In genomic region chr4:46521457-46521856, GRCm38 (mm10) we compare ENCODE assay signal across 24 mouse cellular contexts. TPM values are rescaled to one million over a fixed set of nuclear protein-coding genes. Genes with fewer than 3 reads are reported as not detected.
A peak's percentile ranks its signal among the peaks of the same experiment; 100 is the strongest.
DNase-seq lines count a peak whose midpoint lies in the region; ATAC-seq and TF ChIP-seq lines count a peak whose summit lies in the region.
"Had no signal": no experiment of that assay in that cellular context is flagged by ENCODE, and none has a peak within 500 bp of the region (broad histone marks: within the 10 kb centered on the region; RNA-seq: fewer than 3 reads in every experiment).

No protein-coding gene starts in this region.

- intact Hi-C loops in heart, postnatal 14 days (cut with DNase I), result no loop called here

- TF ChIP-seq POLR2A in lung, adult 2 months (IDR thresholded peaks at IDR 0.05; ENCODE audit: borderline replicate concordance, extremely low read depth, low read depth, low read length), result no peak

- H3K36me3 ChIP-seq in lung, embryonic 14.5 days (ENCODE audit: insufficient read depth), result no peaks in the 10 kb centered on the region
- H3K36me3 ChIP-seq in lung, postnatal 0 days (ENCODE audit: insufficient read depth, low read length), result no peaks in the 10 kb centered on the region
- H3K36me3 ChIP-seq in forebrain, postnatal 0 days (ENCODE audit: insufficient read depth), result no peaks in the 10 kb centered on the region
- H3K36me3 ChIP-seq: forebrain, embryonic 10.5 days; heart, embryonic 13.5 days had no signal

- no peak overlapping the region for H3K9ac ChIP-seq in lung, embryonic 14.5 days
- no peak overlapping the region for H3K9ac ChIP-seq in lung, postnatal 0 days (replicated peaks; ENCODE audit: low read depth)
- H3K9ac ChIP-seq in forebrain, postnatal 0 days, result no peak overlapping the region
- H3K9ac ChIP-seq: forebrain, embryonic 13.5 days; heart, embryonic 13.5 days; hindbrain, embryonic 14.5 days had no signal

- no peak for TF ChIP-seq CTCF in lung, embryonic 14.5 days (IDR thresholded peaks at IDR 0.05; ENCODE audit: low read depth)
- no peak for TF ChIP-seq CTCF in lung, postnatal 0 days (IDR thresholded peaks at IDR 0.05)
- no peak for TF ChIP-seq CTCF in lung, adult 2 months (IDR thresholded peaks at IDR 0.05; ENCODE audit: insufficient read depth, low read length)
- no peak for TF ChIP-seq CTCF in forebrain, postnatal 0 days (IDR thresholded peaks at IDR 0.05; ENCODE audit: low read depth)

- DNase-seq in heart, adult 11 months, result peak; percentile 25
- DNase-seq in heart, postnatal 14 days, result no peak
- DNase-seq in lung, embryonic 14.5 days, result peak; percentile 31
- no peak for DNase-seq in lung, postnatal 14 days
- DNase-seq in lung, postnatal 0 days (ENCODE audit: low spot score), result peak; percentile 37
- no peak for DNase-seq in lung, adult 2 months
- no peak for DNase-seq in forebrain, postnatal 0 days
- DNase-seq: adrenal gland, postnatal 10 days; adrenal gland, postnatal 36 days; B cell, adult 2 months; cerebellum, adult 18-20 months; cerebellum, adult 9-10 months; cerebellum, postnatal 14 days; gastrocnemius, postnatal 36 days; heart, postnatal 4 days had no signal

- WGBS in lung, embryonic 14.5 days, result 54% methylated on average over 10 of the region's 10 CpGs
- 45% methylated on average over 10 of the region's 10 CpGs for WGBS in lung, postnatal 0 days
- WGBS in lung, adult 2 months, result 60% methylated on average over 10 of the region's 10 CpGs
- 79% methylated on average over 10 of the region's 10 CpGs for WGBS in forebrain, postnatal 0 days

- no peak for ATAC-seq in lung, embryonic 14.5 days (ENCODE audit: insufficient read depth)
- ATAC-seq in lung, postnatal 0 days, result peak; percentile 40
- ATAC-seq in forebrain, postnatal 0 days, result no peak
- ATAC-seq: forebrain, embryonic 13.5 days; forebrain, embryonic 16.5 days; hindbrain, postnatal 0 days; inflammation-experienced regulatory T-cells, adult 6 months; Patski had no signal

- H3K9me3 ChIP-seq in lung, embryonic 14.5 days (ENCODE audit: low read depth, low read length), result no peaks in the 10 kb centered on the region
- H3K9me3 ChIP-seq in lung, postnatal 0 days (ENCODE audit: low read length), result no peaks in the 10 kb centered on the region
- H3K9me3 ChIP-seq in forebrain, postnatal 0 days (ENCODE audit: low read length), result no peaks in the 10 kb centered on the region
- H3K9me3 ChIP-seq: forebrain, embryonic 13.5 days had no signal

- H3K27ac ChIP-seq in lung, embryonic 14.5 days (ENCODE audit: low read depth), result no peak overlapping the region
- no peak overlapping the region for H3K27ac ChIP-seq in lung, postnatal 0 days (ENCODE audit: low read length)
- H3K27ac ChIP-seq in forebrain, postnatal 0 days (ENCODE audit: low read depth, low read length), result no peak overlapping the region
- H3K27ac ChIP-seq: forebrain, embryonic 10.5 days; forebrain, embryonic 13.5 days; hindbrain, embryonic 14.5 days; hindbrain, postnatal 0 days had no signal

- no peaks in the 10 kb centered on the region for H3K4me1 ChIP-seq in lung, embryonic 14.5 days (ENCODE audit: insufficient read depth)
- H3K4me1 ChIP-seq in lung, postnatal 0 days (ENCODE audit: insufficient read depth, low read depth, low read length), result no peaks in the 10 kb centered on the region
- no peaks in the 10 kb centered on the region for H3K4me1 ChIP-seq in lung, adult 2 months (ENCODE audit: control insufficient read depth, insufficient read depth, low read length)
- no peaks in the 10 kb centered on the region for H3K4me1 ChIP-seq in forebrain, postnatal 0 days (ENCODE audit: insufficient read depth)
- H3K4me1 ChIP-seq: forebrain, embryonic 13.5 days had no signal

- no peak overlapping the region for H3K4me2 ChIP-seq in lung, embryonic 14.5 days
- H3K4me2 ChIP-seq in lung, postnatal 0 days (replicated peaks; ENCODE audit: low read depth, low read length), result no peak overlapping the region
- no peak overlapping the region for H3K4me2 ChIP-seq in forebrain, postnatal 0 days (ENCODE audit: low read depth)
- H3K4me2 ChIP-seq: forebrain, embryonic 13.5 days; hindbrain, embryonic 14.5 days had no signal

- H3K4me3 ChIP-seq in lung, embryonic 14.5 days (ENCODE audit: low read depth, low read length), result no peak overlapping the region
- no peak overlapping the region for H3K4me3 ChIP-seq in lung, postnatal 0 days (ENCODE audit: low read depth, low read length)
- no peak overlapping the region for H3K4me3 ChIP-seq in lung, adult 2 months (replicated peaks; ENCODE audit: extremely low read depth, low read depth, low read length)
- no peak overlapping the region for H3K4me3 ChIP-seq in forebrain, postnatal 0 days (ENCODE audit: low read depth, low read length)
- H3K4me3 ChIP-seq: forebrain, embryonic 10.5 days; forebrain, embryonic 13.5 days; heart, embryonic 13.5 days had no signal

- no peaks in the 10 kb centered on the region for H3K27me3 ChIP-seq in lung, embryonic 14.5 days (ENCODE audit: insufficient read depth, low read length)
- no peaks in the 10 kb centered on the region for H3K27me3 ChIP-seq in lung, postnatal 0 days (replicated peaks; ENCODE audit: insufficient read depth, low read length)
- no peaks in the 10 kb centered on the region for H3K27me3 ChIP-seq in forebrain, postnatal 0 days (ENCODE audit: insufficient read depth, low read length)
- H3K27me3 ChIP-seq: CH12.LX, Patski had no signal

- TF ChIP-seq EP300 in lung, postnatal 0 days (IDR thresholded peaks at IDR 0.05), result no peak

RNA-seq across cellular contexts. Expression of gene Trim14, which starts 14.5 kb away (rescaled TPM):
- total RNA-seq in heart, postnatal 14 days (2021), result 1 to 10 TPM; 1.3 to 3.4 TPM
- 1.7 and 3.1 TPM in 2 replicates for polyA plus RNA-seq in lung, embryonic 14.5 days (2014; fragmentation: Nextera tagmentation; extraction: Ambion mirVana)
- 5.2 and 5.4 TPM in 2 replicates for polyA plus RNA-seq in lung, postnatal 0 days (2015; fragmentation: Nextera tagmentation; extraction: Ambion mirVana)
- 14.6 and 24.7 TPM in 2 replicates for polyA plus RNA-seq in lung, adult 2 months (2012; rRNA removed)
- 1.4 and 1.8 TPM in 2 replicates for total RNA-seq in forebrain, postnatal 0 days (2014; rRNA removed)
- 0.73 and 0.82 TPM in 2 replicates for polyA plus RNA-seq in forebrain, postnatal 0 days (2015; fragmentation: Nextera tagmentation; extraction: Ambion mirVana)

RNA-seq across cellular contexts. Expression of gene Nans, which starts 32.4 kb away (rescaled TPM):
- total RNA-seq in heart, postnatal 14 days (2021), result 10 to 100 TPM; 17.5 to 21.4 TPM
- polyA plus RNA-seq in lung, embryonic 14.5 days (2014; fragmentation: Nextera tagmentation; extraction: Ambion mirVana), result 75.8 and 77.9 TPM in 2 replicates
- polyA plus RNA-seq in lung, postnatal 0 days (2015; fragmentation: Nextera tagmentation; extraction: Ambion mirVana), result 48.2 and 52.4 TPM in 2 replicates
- polyA plus RNA-seq in lung, adult 2 months (2012; rRNA removed), result 20.1 and 21.6 TPM in 2 replicates
- 87.1 and 89.3 TPM in 2 replicates for total RNA-seq in forebrain, postnatal 0 days (2014; rRNA removed)
- 69.8 and 70.2 TPM in 2 replicates for polyA plus RNA-seq in forebrain, postnatal 0 days (2015; fragmentation: Nextera tagmentation; extraction: Ambion mirVana)

Comparison
In these comparisons a context has a peak if more than half of its experiments do, and no peak if none do; other contexts are left out.
1. DNase-seq: peak in heart, adult 11 months (single experiment), lung, embryonic 14.5 days (single experiment) and lung, postnatal 0 days (single experiment); none in heart, postnatal 14 days (0 of 2), lung, postnatal 14 days (single experiment), lung, adult 2 months (single experiment) and forebrain, postnatal 0 days (single experiment).